Mouse (Mus musculus) 3134 (cell line): ENCODE measurements around the gene Trim68.
"Not testable (repeated sequence)": the region's sequence is repeated elsewhere in the genome, so short reads cannot be mapped to it uniquely, and the experiment has no call there.

Experiments used
- DNase-seq: peaks from one replicate; pipeline ENCODE4 v3.0.0-alpha.2; 2011; ENCODE audit warnings: low spot score; ENCODE audit not compliant: insufficient read length; ENCODE audit errors: extremely low read depth

Gene Trim68

GRCm38 (mm10) chr7:102686944-102687501 lies at the start of gene Trim68:
Gene Trim68 (minus strand): TSS chr7:102687327.
- peak; percentile 86 for DNase-seq

GRCm38 (mm10) chr7:102733793-102734192 lies 46.7 kb upstream of the Trim68 start:
- no peak for DNase-seq

GRCm38 (mm10) chr7:102727391-102727790 lies 40.3 kb upstream of the Trim68 start, which contains the start of gene Olfr559:
Gene Olfr559 (minus strand): TSS chr7:102727491.
- no peak for DNase-seq

GRCm38 (mm10) chr7:102718970-102719369 lies 31.8 kb upstream of the Trim68 start, which contains the start of gene Olfr33:
Gene Olfr33 (minus strand): TSS chr7:102719070.
- no peak for DNase-seq

- no peak for DNase-seq
These were observed 14.8 kb upstream of the Trim68 start, which contains the start of gene Olfr558 for GRCm38 (mm10) chr7:102701915-102702314. Gene Olfr558 (plus strand): TSS chr7:102702215.

GRCm38 (mm10) chr7:102698461-102698860 lies 11.3 kb upstream of the Trim68 start:
- DNase-seq, result no peak

GRCm38 (mm10) chr7:102695358-102696125 lies 8.4 kb upstream of the Trim68 start, which contains the start of gene Olfr557:
Gene Olfr557 (plus strand): TSS chr7:102695910.
- no peak for DNase-seq

GRCm38 (mm10) chr7:102681916-102682315 lies 5.2 kb downstream of the Trim68 start:
- DNase-seq, result no peak

- no peak for DNase-seq
These were observed 10.9 kb downstream of the Trim68 start for GRCm38 (mm10) chr7:102676225-102676624.

- no peak for DNase-seq
These were observed 21.7 kb downstream of the Trim68 start for GRCm38 (mm10) chr7:102665378-102665777.

- DNase-seq, result no peak
These were observed 22.5 kb downstream of the Trim68 start, which contains the start of gene Olfr556 for GRCm38 (mm10) chr7:102664599-102664998. Gene Olfr556 (plus strand): TSS chr7:102664899.

GRCm38 (mm10) chr7:102658523-102658922 lies 28.6 kb downstream of the Trim68 start, which contains the start of gene Olfr555:
Gene Olfr555 (plus strand): TSS chr7:102658823.
- DNase-seq, result no peak

GRCm38 (mm10) chr7:102644945-102645344 lies 42.2 kb downstream of the Trim68 start:
- not testable (repeated sequence) for DNase-seq

- DNase-seq, result no peak
These were observed 49.0 kb downstream of the Trim68 start, which contains the start of gene Olfr554 for GRCm38 (mm10) chr7:102638132-102638531. Gene Olfr554 (plus strand): TSS chr7:102638432.

GRCm38 (mm10) chr7:102636665-102637064 lies 50.5 kb downstream of the Trim68 start:
- no peak for DNase-seq
